Mouse (Mus musculus) layer of hippocampus, postnatal 25 days (tissue): ENCODE measurements around the gene Olfr488. TPM values are rescaled to one million over a fixed set of nuclear protein-coding genes. Genes with fewer than 3 reads are reported as not detected.
"Not testable (repeated sequence)": the region's sequence is repeated elsewhere in the genome, so short reads cannot be mapped to it uniquely, and the experiment has no call there.

Source experiments
- DNase-seq, 2 experiments: peaks; one replicate each; pipeline ENCODE4 v3.0.0; 2022; ENCODE audit warnings: mixed read lengths in 2 of 2, low spot score in 1 of 2; ENCODE audit errors: extremely low spot score in 1 of 2
- total RNA-seq, 2 experiments: library from RNA; stranded (reverse); gene quantifications; 2 replicates each; pipeline ENCODE4 v1.2.3; 2021

The Olfr488 gene
- not detected for total RNA-seq

DNA sequence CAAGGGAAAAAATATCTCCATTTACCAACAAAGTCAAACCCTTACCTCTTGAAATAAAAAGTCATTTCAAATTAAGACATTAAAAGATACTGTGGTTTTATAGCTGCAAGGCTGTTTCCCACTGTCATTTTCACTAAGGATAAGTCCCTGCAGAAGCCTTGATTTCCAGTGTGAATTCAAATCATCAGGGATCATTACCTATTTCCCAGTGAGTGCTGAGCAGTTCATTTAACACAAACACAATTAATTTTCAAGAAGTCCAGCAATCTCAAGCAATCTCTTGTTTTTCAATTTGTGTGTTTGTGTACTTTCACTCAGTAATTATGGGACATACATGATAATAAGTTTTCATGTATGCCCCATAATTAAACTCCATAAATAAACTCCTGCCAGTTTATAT is at the start of gene Olfr488:
TSS of gene Olfr488 (minus strand) at position 101 of the 400 bp plus-strand sequence.
- no peak for DNase-seq

DNA sequence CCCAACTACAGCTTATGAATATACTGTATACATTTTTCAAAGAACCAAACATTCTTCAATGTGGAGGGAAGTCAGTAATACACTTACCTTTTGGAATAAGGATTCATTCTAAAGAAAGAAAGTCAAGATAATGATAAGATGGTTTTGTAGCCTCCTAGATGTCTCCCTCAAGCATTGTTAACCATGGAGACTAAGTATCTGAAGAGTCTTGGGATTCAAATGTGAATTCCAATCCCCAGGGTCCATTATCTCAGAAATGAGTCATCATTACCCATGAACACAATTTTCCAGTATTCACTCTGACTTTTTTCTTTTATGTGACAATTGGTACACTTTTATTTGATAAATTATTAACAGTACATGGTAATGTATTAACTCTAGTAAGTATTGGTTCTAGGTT is 30.7 kb upstream of the Olfr488 start, which contains the start of gene Olfr490:
TSS of gene Olfr490 (minus strand) at position 101 of the 400 bp plus-strand sequence.
- DNase-seq = no peak

DNA sequence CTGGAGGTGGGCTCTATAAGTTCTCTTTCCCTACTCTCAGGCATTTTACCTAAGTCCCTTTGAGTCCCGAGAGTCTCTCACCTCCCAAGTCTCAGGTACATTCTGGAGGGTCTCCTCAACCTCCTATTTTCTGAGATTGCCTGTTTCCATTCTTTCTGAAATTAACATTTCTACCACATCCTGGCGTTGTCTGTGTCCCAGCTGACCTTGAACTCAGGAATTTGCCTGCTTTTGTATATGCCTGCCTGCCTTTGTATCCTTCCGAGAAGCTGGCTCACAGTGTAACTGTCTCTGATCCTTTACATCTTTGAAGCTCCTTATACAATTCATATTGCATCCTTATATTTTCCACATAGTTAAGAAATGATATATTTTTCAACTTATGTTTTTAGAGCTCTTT is 24.6 kb downstream of the Olfr488 start:
- DNase-seq = no peak

DNA sequence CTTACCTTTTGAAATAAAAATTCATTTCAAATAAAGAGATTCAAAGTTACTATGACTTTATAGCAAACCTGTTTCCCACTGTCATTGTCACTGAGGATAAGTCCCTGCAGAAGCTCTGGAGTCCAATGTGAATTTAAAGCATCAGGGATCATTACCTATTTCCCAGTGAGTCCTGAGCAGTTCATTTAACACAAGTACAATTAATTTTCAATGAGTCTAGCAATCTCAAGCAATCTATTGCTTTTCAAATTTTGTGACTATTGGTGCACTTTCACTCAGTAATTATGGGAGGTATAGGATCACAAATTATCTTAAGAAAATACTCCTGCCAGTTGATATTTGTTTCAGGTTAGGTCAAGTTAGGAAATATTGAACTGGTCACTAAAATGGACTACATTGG is 43.6 kb downstream of the Olfr488 start, which contains the start of gene Olfr487:
TSS of gene Olfr487 (minus strand) at position 101 of the 400 bp plus-strand sequence.
- DNase-seq = not testable (repeated sequence)

Other genes with a start within 250 kb of the Olfr488 start
- not detected for gene Olfr478, start 224.4 kb downstream of the Olfr488 start, total RNA-seq
- gene Olfr479, start 207.7 kb downstream of the Olfr488 start, total RNA-seq = not detected
- gene Olfr480, start 191.0 kb downstream of the Olfr488 start, total RNA-seq = not detected
- gene Olfr481, start 178.5 kb downstream of the Olfr488 start, total RNA-seq = not detected
- gene Olfr482, start 160.8 kb downstream of the Olfr488 start, total RNA-seq = 1 to 10 TPM; 1.6 to 1.8 TPM
- not detected for gene Olfr483, start 157.5 kb downstream of the Olfr488 start, total RNA-seq
- not detected for gene Olfr484, start 130.9 kb downstream of the Olfr488 start, total RNA-seq
- gene Olfr485, start 98.5 kb downstream of the Olfr488 start, total RNA-seq = not detected
- gene Olfr486, start 85.6 kb downstream of the Olfr488 start, total RNA-seq = not detected
- not detected for gene Olfr487, start 43.7 kb downstream of the Olfr488 start, total RNA-seq
- not detected for gene Olfr490, start 30.6 kb upstream of the Olfr488 start, total RNA-seq
- not detected for gene Olfr491, start 55.1 kb upstream of the Olfr488 start, total RNA-seq
- gene Olfr492, start 65.3 kb upstream of the Olfr488 start, total RNA-seq = not detected
- gene Olfr493, start 88.6 kb upstream of the Olfr488 start, total RNA-seq = not detected
- gene Olfr494, start 107.0 kb upstream of the Olfr488 start, total RNA-seq = not detected
- gene Olfr495, start 134.8 kb upstream of the Olfr488 start, total RNA-seq = not detected
- not detected for gene Olfr497, start 162.1 kb upstream of the Olfr488 start, total RNA-seq
- not detected for gene Olfr498, start 207.0 kb upstream of the Olfr488 start, total RNA-seq